Mouse (Mus musculus): ENCODE results near the gene Snap23. TPM values are rescaled to one million over a fixed set of nuclear protein-coding genes. Genes with fewer than 3 reads are reported as not detected.

Gene Snap23
- total and polyA plus RNA-seq, 3 experiments = 15.9 to 35.8 (median 23.0) TPM

Other genes with a start within 250 kb of the Snap23 start
- 38.9 and 41.8 TPM in 2 replicates for gene Vps39, start 214.5 kb upstream of the Snap23 start, total RNA-seq (2012; rRNA removed)
- gene Vps39, start 214.5 kb upstream of the Snap23 start, total RNA-seq (2014; rRNA removed) = 16.0 and 33.7 TPM in 2 replicates
- gene Vps39, start 214.5 kb upstream of the Snap23 start, polyA plus RNA-seq (2012; ENCODE audit: insufficient read length, low read depth) = 21.3 and 30.6 TPM in 2 replicates
- 6.7 and 9.6 TPM in 2 replicates for gene Ganc, start 163.8 kb upstream of the Snap23 start, total RNA-seq (2012; rRNA removed)
- gene Ganc, start 163.8 kb upstream of the Snap23 start, total RNA-seq (2014; rRNA removed) = 9.5 and 10.1 TPM in 2 replicates
- gene Ganc, start 163.8 kb upstream of the Snap23 start, polyA plus RNA-seq (2012; ENCODE audit: insufficient read length, low read depth) = 7.0 and 10.8 TPM in 2 replicates
- gene Tmem87a, start 163.6 kb upstream of the Snap23 start, total RNA-seq (2012; rRNA removed) = 26.0 and 27.3 TPM in 2 replicates
- 43.5 and 48.9 TPM in 2 replicates for gene Tmem87a, start 163.6 kb upstream of the Snap23 start, total RNA-seq (2014; rRNA removed)
- 28.5 and 30.5 TPM in 2 replicates for gene Tmem87a, start 163.6 kb upstream of the Snap23 start, polyA plus RNA-seq (2012; ENCODE audit: insufficient read length, low read depth)
- gene Capn3, start 111.7 kb upstream of the Snap23 start, total RNA-seq (2012; rRNA removed) = 2.0 and 3.2 TPM in 2 replicates
- 7.2 and 8.0 TPM in 2 replicates for gene Capn3, start 111.7 kb upstream of the Snap23 start, total RNA-seq (2014; rRNA removed)
- 5.5 and 7.4 TPM in 2 replicates for gene Capn3, start 111.7 kb upstream of the Snap23 start, polyA plus RNA-seq (2012; ENCODE audit: insufficient read length, low read depth)
- gene Zfp106, start 3.8 kb upstream of the Snap23 start, total RNA-seq (2012; rRNA removed) = 89.4 and 93.8 TPM in 2 replicates
- gene Zfp106, start 3.8 kb upstream of the Snap23 start, total RNA-seq (2014; rRNA removed) = 113 and 130 TPM in 2 replicates
- 183 and 203 TPM in 2 replicates for gene Zfp106, start 3.8 kb upstream of the Snap23 start, polyA plus RNA-seq (2012; ENCODE audit: insufficient read length, low read depth)
- 12.8 and 15.4 TPM in 2 replicates for gene Haus2, start 41.7 kb downstream of the Snap23 start, total RNA-seq (2012; rRNA removed)
- gene Haus2, start 41.7 kb downstream of the Snap23 start, total RNA-seq (2014; rRNA removed) = 37.8 and 41.4 TPM in 2 replicates
- 18.2 and 21.0 TPM in 2 replicates for gene Haus2, start 41.7 kb downstream of the Snap23 start, polyA plus RNA-seq (2012; ENCODE audit: insufficient read length, low read depth)
- gene Lrrc57, start 41.8 kb downstream of the Snap23 start, total RNA-seq (2012; rRNA removed) = 8.9 and 9.1 TPM in 2 replicates
- 15.6 and 18.8 TPM in 2 replicates for gene Lrrc57, start 41.8 kb downstream of the Snap23 start, total RNA-seq (2014; rRNA removed)
- 10.3 and 10.5 TPM in 2 replicates for gene Lrrc57, start 41.8 kb downstream of the Snap23 start, polyA plus RNA-seq (2012; ENCODE audit: insufficient read length, low read depth)
- gene Stard9, start 61.5 kb downstream of the Snap23 start, total RNA-seq (2012; rRNA removed) = 0.67 and 0.81 TPM in 2 replicates
- 0.16 and 0.23 TPM in 2 replicates for gene Stard9, start 61.5 kb downstream of the Snap23 start, total RNA-seq (2014; rRNA removed)
- 0.76 and 1.1 TPM in 2 replicates for gene Stard9, start 61.5 kb downstream of the Snap23 start, polyA plus RNA-seq (2012; ENCODE audit: insufficient read length, low read depth)

All from CH12.LX (cell line).